Mouse (Mus musculus) G1E (cell line): Measurements from ENCODE around the gene Drosha. TPM values are rescaled to one million over a fixed set of nuclear protein-coding genes. Genes with fewer than 3 reads are reported as not detected.

ENCODE experiments used
- ATAC-seq: 2 replicates; pipeline ENCODE4 v1.8.0; 2016; ENCODE audit warnings: mild to moderate bottlenecking; ENCODE audit not compliant: insufficient number of reproducible peaks, poor library complexity, low FRiP score, severe bottlenecking; ENCODE audit errors: extremely low read depth
- DNase-seq: peaks from one replicate; pipeline ENCODE4 v3.0.0; 2012; ENCODE audit warnings: low spot score
- H3K27me3 ChIP-seq: 2 replicates; pipeline ENCODE4 v1.6.1; 2012; ENCODE audit warnings: mild to moderate bottlenecking, low read length, inconsistent platforms; ENCODE audit not compliant: insufficient read depth
- H3K36me3 ChIP-seq: replicated peaks from 2 replicates; pipeline ENCODE3; 2012; ENCODE audit warnings: mild to moderate bottlenecking, inconsistent platforms
- H3K4me1 ChIP-seq: 2 replicates; pipeline ENCODE4 v1.6.1; 2012; ENCODE audit warnings: low read depth, low read length, inconsistent platforms, mixed read lengths; ENCODE audit not compliant: insufficient read depth
- H3K4me3 ChIP-seq: 2 replicates; pipeline ENCODE4 v1.5.1; 2012; ENCODE audit warnings: low read depth, mild to moderate bottlenecking, inconsistent platforms, low read length, moderate library complexity, mixed read lengths
- H3K9me3 ChIP-seq: replicated peaks from 2 replicates; pipeline ENCODE4 v1.6.1; 2012; ENCODE audit warnings: inconsistent platforms
- CTCF ChIP-seq: IDR thresholded peaks from 2 replicates; pipeline ENCODE4 v1.5.1; 2012; ENCODE audit warnings: low read depth, low read length, inconsistent platforms, mixed read lengths
- GATA1 ChIP-seq: IDR thresholded peaks from 2 replicates; pipeline ENCODE4 v1.6.1; 2012; ENCODE audit warnings: borderline replicate concordance, low read length, inconsistent platforms, mixed read lengths
- GATA2 ChIP-seq: IDR thresholded peaks from 2 replicates; pipeline ENCODE4 v1.6.1; 2012; ENCODE audit warnings: low read depth, low read length, inconsistent platforms, borderline replicate concordance
- POLR2AphosphoS5 ChIP-seq: IDR thresholded peaks from 2 replicates; pipeline ENCODE4 v1.6.1; 2012; ENCODE audit warnings: low read depth, low read length, inconsistent platforms; ENCODE audit not compliant: insufficient replicate concordance
- TAL1 ChIP-seq: conservative IDR thresholded peaks from 2 replicates; pipeline ENCODE4 v1.6.1; 2012; ENCODE audit warnings: low read depth, low read length, inconsistent platforms, mixed read lengths
- polyA plus RNA-seq: library from polyadenylated mRNA; stranded (reverse); fragments of >175 nt; gene quantifications from 2 replicates; pipeline ENCODE4 v1.2.3, GENCODE M21; 2012
- total RNA-seq, 2 experiments: library from RNA; stranded (forward) in 1 of 2; stranded (reverse) in 1 of 2; fragments of 200-1000 nt in 1 of 2; fragments of >200 nt in 1 of 2; fragmentation: Nextera tagmentation in 1 of 2; gene quantifications; 2 replicates each; pipeline ENCODE4 v1.2.3; 2014 to 2017

The Drosha gene
- total and polyA plus RNA-seq, 3 experiments = 30.6 to 366 (median 124) TPM

DNA sequence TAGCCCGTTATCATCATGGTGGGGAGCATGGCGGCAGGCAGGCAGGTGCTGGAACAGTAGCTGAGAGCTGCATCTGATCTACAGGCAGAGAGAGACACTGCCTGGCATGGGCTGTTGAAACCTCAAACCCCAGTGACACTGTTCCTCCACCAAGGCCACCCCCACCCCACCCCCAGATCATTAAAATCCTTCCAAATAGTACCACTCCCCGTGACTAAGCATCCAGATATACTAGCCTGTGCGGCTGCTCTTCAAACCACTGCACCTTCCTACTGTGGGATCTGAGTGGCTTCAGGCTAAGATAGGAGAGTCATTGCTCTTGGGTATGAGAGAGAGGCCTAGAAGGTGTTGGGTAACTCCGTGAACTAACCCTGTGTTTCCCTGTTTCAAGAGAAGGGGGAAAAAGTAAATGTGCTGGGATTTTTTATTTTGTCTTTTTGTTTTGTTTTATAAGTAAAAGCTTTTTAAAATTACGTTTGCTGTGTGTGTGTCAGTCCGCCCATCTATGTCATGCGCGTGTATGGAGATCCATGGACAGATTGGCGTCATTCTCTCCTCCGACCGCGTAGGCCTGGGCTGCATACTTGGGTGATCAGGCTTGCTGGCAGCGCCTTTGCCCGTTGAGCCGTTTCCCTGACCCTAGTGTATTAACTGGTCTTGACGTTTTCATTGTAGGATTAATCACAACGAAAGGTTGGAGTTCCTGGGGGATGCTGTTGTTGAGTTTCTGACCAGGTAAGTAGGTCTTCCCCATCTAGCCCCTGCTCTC lies 76.0 kb downstream of the Drosha start:
- Histone ChIP-seq H3K4me3 (peak overlapping the region; percentile 24; the same call in 1 of the 2 replicates), H3K27me3 (no peaks in the 10 kb centered on the region), H3K36me3 (peaks cover 75% of the 10 kb centered on the region), H3K4me1 (peaks cover 62% of the 10 kb centered on the region), H3K9me3 (peaks cover 5% of the 10 kb centered on the region)
- peak; percentile 51 for ATAC-seq
- peak; percentile 64 for DNase-seq
- no peak for TF ChIP-seq TAL1
- TF ChIP-seq CTCF = no peak
- TF ChIP-seq POLR2AphosphoS5 = no peak
- TF ChIP-seq GATA1 = no peak
- TF ChIP-seq GATA2 = no peak

DNA sequence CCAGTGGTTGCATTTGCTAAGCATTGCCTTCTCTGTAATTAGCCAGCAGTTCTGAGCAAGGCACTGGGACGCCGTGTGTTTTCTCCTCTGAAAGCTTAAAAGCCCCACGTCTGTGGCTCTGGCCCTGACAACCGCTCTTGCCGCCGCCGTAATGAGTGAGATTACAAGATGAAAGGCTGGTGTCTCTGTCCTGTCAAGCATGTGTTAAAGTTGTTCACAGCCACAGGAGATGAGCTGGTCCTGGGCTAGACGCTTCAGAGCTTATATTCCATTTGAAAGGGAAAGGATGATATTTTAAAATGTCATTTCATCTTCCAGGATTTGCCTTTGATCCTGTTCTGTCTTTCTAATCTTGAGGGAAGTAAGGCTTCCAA lies 76.6 kb downstream of the Drosha start:
- Histone ChIP-seq H3K4me3 (no peak overlapping the region; the same call in 1 of the 2 replicates), H3K4me1 (peaks cover 59% of the 10 kb centered on the region), H3K36me3 (peaks cover 79% of the 10 kb centered on the region), H3K9me3 (peaks cover 5% of the 10 kb centered on the region), H3K27me3 (no peaks in the 10 kb centered on the region)
- TF ChIP-seq GATA1 (no peak), TAL1 (no peak), GATA2 (no peak), POLR2AphosphoS5 (no peak)
- ATAC-seq (no peak), DNase-seq (no peak)

DNA sequence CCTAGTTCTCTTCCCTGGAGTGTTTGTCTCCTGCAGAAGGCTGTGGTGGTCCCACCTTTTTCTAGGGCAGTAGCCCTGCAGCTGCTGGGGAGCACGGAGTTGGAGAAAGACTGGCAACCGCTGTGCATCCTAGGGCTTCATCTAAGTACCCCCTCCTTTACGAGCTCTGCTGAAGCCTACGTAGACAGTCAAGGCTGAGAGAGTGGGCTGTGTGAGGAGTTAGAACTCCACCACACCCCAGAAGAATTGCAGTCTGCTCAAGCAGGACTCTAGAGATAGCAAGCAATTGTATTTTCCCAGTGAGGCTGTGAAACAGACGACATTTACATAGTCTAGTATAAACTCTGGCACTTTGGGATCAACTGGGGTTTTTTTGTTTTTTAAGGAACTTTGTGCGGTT lies 79.8 kb downstream of the Drosha start:
- Histone ChIP-seq H3K9me3 (0 out of 2 replicates have a peak, but pooled peaks cover 1% of the 10 kb centered on the region), H3K36me3 (peaks cover 83% of the 10 kb centered on the region), H3K4me3 (no peak overlapping the region), H3K27me3 (no peaks in the 10 kb centered on the region), H3K4me1 (peaks cover 61% of the 10 kb centered on the region)
- TF ChIP-seq POLR2AphosphoS5 = no peak
- no peak for TF ChIP-seq CTCF
- TF ChIP-seq GATA1 = no peak
- no peak for TF ChIP-seq TAL1
- no peak for TF ChIP-seq GATA2
- DNase-seq (no peak), ATAC-seq (no peak)

DNA sequence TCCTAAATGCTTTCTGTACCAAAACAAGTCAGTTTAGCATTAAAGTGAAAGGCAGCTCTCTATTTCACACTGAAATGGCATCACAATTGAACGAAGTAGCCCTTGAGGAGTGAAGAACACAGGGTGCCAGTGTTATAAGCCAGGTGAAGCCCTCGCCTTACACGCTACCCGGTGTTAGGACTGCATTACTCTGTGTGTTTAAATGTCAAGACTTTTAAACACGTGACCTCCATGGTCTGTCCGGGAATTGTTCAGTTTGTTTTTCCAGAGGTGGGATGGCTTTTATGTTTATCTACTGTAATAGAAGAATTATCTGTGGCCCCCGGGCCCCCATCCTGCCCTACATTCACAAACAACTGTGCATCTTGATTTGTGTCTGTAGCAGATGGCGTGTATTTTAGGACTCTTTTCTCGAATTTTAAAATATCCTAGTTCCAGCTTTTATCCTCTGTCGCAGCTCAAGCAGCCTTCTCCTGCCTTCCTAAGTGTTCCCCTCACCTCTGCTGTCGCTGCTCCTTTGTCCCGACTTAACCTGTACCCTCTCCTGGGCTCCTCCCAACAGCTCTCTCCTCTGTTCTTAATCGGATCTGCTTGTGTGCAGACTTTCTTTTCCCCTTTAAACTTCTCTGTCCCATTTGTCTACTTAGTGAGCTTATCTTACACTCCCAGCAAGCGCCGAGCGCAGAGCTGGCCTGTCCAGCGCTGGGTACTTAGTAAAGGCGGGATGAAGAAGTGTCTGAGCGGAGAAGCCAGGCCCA lies 83.5 kb downstream of the Drosha start:
- Histone ChIP-seq H3K4me3 (no peak overlapping the region; the same call in 1 of the 2 replicates), H3K36me3 (peaks cover 81% of the 10 kb centered on the region), H3K27me3 (no peaks in the 10 kb centered on the region), H3K4me1 (peaks cover 42% of the 10 kb centered on the region), H3K9me3 (no peaks in the 10 kb centered on the region)
- DNase-seq (peak; percentile 59), ATAC-seq (peak; percentile 86)
- TF ChIP-seq TAL1 (peak; percentile 50), GATA1 (no peak)

DNA sequence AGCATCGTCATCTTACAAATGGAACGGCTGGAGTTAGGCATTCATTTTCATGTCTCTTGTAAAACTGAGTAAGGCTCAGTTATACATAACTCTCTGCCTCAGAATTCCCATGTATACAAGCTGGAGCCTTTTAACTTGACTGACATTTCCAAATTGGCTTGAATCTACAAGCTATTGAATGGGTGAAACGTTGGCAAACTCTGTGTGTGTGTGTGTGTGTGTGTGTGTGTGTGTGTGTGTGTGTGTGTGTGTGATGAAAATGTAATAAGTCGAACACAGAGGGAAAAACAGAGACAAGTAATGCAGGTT lies 84.1 kb downstream of the Drosha start:
- TF ChIP-seq TAL1 = no peak
- no peak for TF ChIP-seq GATA2
- no peak for TF ChIP-seq GATA1
- no peak for TF ChIP-seq POLR2AphosphoS5
- TF ChIP-seq CTCF = no peak
- no peak overlapping the region; the same call in 1 of the 2 replicates for H3K4me3 ChIP-seq
- H3K4me1 ChIP-seq = peaks cover 41% of the 10 kb centered on the region
- H3K27me3 ChIP-seq = no peaks in the 10 kb centered on the region
- no peaks in the 10 kb centered on the region for H3K9me3 ChIP-seq
- peaks cover 82% of the 10 kb centered on the region for H3K36me3 ChIP-seq
- DNase-seq = no peak
- ATAC-seq = no peak

DNA sequence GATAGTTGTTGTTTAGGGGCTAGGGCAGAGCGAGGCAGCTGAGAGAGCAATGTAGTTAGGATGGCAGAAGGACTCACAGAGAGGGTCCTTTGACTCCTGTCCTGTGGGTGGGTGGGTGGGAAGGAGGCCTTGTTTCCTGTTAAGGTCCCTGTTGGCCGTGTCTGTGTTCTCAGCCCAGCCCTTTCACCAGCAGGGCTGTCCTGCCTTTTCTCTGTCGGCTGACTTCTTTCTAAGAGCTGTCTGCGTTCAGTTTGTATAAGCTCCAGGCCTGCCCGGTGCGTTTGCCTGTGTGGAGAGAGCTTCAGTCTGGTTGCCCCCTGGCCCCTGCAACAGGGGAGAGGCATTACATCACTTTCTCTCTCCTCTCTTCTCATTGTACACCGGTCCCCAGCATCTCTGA lies 84.6 kb downstream of the Drosha start:
- ATAC-seq = no peak
- no peak overlapping the region for H3K4me3 ChIP-seq
- DNase-seq = no peak
- TF ChIP-seq GATA2 (no peak), CTCF (no peak), POLR2AphosphoS5 (no peak), GATA1 (no peak), TAL1 (no peak)
- H3K9me3 ChIP-seq = no peaks in the 10 kb centered on the region
- H3K4me1 ChIP-seq = peaks cover 45% of the 10 kb centered on the region
- H3K36me3 ChIP-seq = peaks cover 82% of the 10 kb centered on the region
- H3K27me3 ChIP-seq = no peaks in the 10 kb centered on the region

DNA sequence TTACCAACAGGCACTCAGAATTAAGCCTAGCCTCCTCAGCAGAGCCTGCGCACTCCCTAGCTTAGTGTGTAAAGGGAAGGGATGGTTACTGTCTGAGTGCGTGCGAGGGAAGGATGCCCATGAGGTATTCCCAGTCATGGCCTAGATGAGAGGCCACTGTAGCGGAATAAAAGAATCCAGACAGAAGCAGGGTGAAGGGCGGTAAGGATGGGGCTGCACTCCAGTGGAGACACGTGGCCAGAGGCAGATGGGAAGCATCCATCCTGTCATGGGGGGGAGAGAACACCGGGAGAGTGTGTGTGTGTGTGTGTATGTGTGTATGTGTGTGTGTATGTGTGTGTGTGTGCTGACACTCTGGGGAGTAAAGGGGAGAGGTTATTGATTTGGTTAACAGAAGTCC lies 86.5 kb downstream of the Drosha start:
- Histone ChIP-seq H3K36me3 (peaks cover 80% of the 10 kb centered on the region), H3K4me1 (peaks cover 42% of the 10 kb centered on the region), H3K4me3 (no peak overlapping the region), H3K27me3 (no peaks in the 10 kb centered on the region), H3K9me3 (no peaks in the 10 kb centered on the region)
- DNase-seq = no peak
- no peak for ATAC-seq
- TF ChIP-seq CTCF = no peak
- TF ChIP-seq GATA2 = no peak
- TF ChIP-seq POLR2AphosphoS5 = no peak
- TF ChIP-seq GATA1 = no peak
- no peak for TF ChIP-seq TAL1
